Mouse (Mus musculus): ENCODE measurements at regions not wholly inside any gene's neighbourhood (a gene's known extent, or its start where the extent isn't known, plus 50 kb on each side); places are given as distances from the start of the nearest gene placed in this dataset.

DNA sequence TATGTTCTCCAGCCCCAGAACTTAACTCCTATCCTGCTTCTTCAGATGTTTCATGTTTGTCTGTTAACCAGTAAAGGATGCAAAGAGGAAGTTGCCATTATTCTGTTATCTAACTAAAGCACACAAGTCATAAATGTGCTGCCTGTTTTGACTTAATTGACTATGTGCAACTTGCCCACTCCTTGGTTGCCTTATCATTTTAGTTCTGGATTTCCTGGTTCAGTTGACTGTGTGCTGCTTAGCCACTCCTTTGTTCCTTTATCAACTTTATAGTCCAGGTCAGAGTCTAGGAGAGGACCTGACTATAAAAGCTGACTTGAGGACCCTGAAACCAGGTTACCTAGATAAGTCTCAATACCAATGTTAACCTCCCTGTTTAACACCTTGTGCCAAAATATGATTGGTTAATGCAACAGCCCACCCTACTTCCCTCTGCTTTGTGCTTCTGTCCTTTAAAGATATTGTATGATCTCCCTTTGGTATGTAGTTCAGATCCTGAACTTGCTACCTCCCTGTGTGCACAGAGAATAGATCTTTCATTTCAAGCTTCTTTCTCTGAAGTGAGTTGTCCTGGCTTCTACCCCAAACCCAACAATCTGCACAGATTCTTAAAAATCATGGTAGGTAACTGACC is 721.2 kb upstream of the Lcorl start:
- DNase-seq (ENCODE audit: low spot score): no peak

DNA sequence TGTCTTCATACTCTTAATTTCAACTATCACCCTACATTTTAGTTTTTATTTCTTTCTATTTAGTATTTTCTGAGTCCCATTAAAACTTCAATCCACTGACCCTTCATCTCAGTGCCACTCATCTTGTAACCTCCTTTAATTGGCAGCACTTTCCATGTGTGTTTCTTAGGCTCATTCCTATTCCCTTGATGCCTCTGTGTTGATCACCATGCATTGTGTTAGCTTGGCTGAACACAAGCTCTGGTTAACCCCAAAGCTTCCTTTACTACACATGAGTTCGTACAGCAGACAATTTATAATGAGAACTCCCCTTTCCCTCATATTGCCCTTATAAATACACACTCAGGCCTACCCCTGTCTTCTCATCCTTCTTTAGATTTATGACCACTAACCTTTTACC is 716.5 kb upstream of the Lcorl start:
- no peak for DNase-seq (ENCODE audit: low spot score)

DNA sequence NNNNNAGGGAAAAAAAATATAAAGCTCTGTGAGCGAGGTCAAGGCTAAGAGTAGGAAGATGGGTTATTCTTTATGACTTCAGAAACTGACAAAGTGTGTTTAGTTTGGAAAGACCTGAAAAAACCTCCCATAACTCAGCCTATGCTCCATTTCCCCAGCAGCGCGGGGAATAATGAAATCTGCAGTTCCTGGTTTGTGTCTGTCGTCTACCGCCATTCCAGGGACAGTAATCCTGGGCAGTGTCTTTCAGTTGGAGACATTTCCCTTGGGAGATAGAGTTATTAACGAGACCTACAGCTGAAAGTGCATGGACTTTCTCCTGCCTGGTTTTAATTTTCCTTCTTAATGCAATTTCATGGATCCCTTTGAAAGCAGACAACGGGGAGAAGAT is 715.9 kb upstream of the Lcorl start:
- DNase-seq (ENCODE audit: low spot score): peak; percentile 2

DNA sequence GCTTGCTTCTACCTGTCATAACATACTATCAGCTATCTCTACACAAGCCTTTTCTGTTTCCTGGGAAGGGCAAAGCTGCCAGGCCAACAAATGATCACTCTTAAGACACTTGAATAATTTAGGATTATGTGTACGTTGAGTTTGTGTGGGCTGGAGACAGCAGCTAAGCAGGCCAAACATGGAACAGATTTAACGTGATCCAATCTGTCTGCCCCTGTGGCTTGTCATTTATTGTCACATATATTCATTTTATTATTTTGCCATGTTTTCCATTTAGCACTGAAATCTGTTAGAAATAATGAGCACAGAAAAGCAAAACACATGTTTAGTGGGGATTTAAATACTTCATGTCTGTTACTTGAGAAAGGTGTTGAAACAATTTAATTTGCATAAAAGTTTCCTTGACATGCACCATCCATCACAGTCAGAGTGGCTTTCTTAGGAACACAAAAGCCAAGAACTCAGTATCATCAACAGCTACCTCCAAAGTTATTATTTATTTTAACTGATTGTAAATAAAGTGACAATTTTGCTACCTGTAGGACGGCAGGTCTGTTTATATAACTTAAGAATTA is 699.4 kb upstream of the Lcorl start:
- no peak for DNase-seq (ENCODE audit: low spot score)

DNA sequence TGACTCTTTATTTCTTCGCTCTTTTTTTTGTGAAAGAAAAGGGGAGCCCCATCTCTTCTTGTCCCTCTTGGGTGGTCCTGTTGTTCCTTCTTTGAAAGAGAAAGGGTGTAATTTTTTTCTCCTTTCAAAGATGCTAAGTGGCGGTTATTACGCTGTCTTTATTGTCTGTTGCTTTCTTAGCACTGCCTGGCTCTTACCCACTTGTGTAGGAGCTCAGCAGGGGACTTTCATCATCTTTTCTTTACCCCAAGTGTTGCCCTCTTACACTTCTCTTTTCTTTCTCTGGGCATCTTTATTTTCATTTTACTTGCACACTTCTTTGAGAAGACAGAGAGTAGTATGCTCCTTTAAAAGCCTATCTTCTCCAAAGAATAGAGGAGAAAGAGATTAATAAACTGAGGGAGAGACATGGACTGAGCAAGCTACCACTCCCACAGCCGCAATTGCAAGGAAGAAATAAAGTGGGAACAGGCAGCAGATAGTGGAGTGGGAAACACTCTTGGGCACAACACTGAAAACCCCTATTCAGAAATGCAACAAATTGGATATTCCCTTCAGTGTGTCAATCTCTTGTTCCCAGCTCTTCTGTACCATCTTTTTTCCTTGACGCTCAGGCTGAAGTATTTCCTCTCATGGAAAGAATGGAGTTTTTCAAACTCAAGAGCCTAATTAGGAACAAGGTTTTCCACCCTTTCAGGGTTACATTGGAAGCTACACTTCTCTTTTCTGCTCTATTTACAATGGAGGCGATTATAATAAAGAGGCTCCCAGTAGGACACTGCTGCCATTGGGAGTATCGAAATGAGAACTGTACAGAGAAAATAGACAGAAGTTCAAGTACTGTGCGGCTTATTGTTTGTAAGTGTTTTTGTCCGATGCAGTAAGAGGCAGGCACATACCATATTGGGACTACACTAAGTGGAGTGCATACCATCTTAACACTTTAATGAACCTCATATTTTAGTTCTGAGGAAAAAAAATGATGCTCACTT is 684.2 kb upstream of the Lcorl start:
- no peak for DNase-seq (ENCODE audit: low spot score)

Data from ovary, postnatal 14 days (tissue).